Mouse (Mus musculus) neural tube, embryonic 13.5 days (tissue): ENCODE data around the gene Neil3. TPM values are rescaled to one million over a fixed set of nuclear protein-coding genes. Genes with fewer than 3 reads are reported as not detected.

Source experiments
- polyA plus RNA-seq: library from polyadenylated mRNA; unstranded; fragments of >200 nt; fragmentation: Nextera tagmentation; extraction: Ambion mirVana; gene quantifications from 2 replicates; pipeline ENCODE4 v1.2.1, GENCODE M21; 2015

The Neil3 gene
- polyA plus RNA-seq, 1 experiment from 2014 or later = 6.2 TPM

Other genes with a start within 250 kb of the Neil3 start
- 16.7 and 19.2 TPM in 2 replicates for gene Aga, start 127.3 kb downstream of the Neil3 start, polyA plus RNA-seq